Mouse (Mus musculus) hematopoietic stem cell, adult 5-6 weeks (primary cell): Measurements from ENCODE around the gene Ptpra. TPM values are rescaled to one million over a fixed set of nuclear protein-coding genes. Genes with fewer than 3 reads are reported as not detected.
"Not testable (repeated sequence)": the region's sequence is repeated elsewhere in the genome, so short reads cannot be mapped to it uniquely, and the experiment has no call there.

Experiments
- ATAC-seq, 2 experiments: fragments of 125-278 bp in 1 of 2; replicated peaks in 1 of 2; 2 replicates each; pipeline ENCODE4 v1.8.0; 2016 to 2017; ENCODE audit warnings: inconsistent platforms in 2 of 2, mild to moderate bottlenecking in 2 of 2, moderate number of reproducible peaks in 2 of 2, low read depth in 1 of 2, moderate TSS enrichment in 1 of 2; ENCODE audit not compliant: low FRiP score in 2 of 2, poor library complexity in 2 of 2, severe bottlenecking in 2 of 2, insufficient read depth in 1 of 2, low TSS enrichment in 1 of 2
- total RNA-seq: library from RNA; stranded (forward); fragments of 172-1452, 232-1000 nt; gene quantifications from 2 replicates; pipeline ENCODE4 v1.2.3, GENCODE M21; 2017

Gene Ptpra
- total RNA-seq, 1 experiment from 2014 or later, result 155 TPM

- no peak for ATAC-seq
These were observed 65.7 kb downstream of the Ptpra start for GRCm38 (mm10) chr2:130515791-130516190.

DNA sequence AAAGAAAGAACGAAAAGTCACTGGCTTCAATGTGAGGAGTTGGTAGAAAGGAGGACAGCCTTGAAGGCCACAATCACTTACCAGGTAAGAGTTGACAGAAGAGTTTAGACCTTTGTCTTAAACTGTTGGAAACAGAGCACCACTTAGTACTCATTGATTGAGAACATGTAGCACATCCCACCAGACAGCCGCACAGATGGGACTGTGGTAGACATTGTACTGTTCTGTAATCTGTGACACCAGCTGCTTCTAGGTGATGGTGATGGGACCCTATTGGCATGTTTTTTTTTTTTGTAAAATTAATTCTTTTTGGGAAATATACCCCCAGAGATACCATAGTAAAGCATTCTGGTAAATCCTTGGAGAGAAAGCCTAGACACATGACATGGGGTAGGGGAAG is 71.8 kb downstream of the Ptpra start:
- ATAC-seq, result no peak

DNA sequence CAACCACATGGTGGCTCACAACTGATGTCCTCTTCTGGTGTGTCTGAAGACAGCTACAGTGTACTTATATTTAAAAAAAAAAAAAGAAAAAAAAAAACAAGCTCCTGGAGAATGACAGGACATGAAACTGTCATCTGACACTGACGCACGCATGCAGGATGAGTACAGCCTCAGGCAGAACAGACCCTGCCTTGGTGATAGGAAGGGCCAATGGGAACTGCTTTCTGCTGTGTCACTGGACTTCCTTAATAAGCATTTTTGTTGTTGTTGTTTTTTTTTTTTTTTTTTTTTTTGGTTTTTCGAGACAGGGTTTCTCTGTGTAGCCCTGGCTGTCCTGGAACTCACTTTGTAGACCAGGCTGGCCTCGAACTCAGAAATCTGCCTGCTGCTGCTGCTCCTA is 75.4 kb downstream of the Ptpra start:
- not testable (repeated sequence) for ATAC-seq

DNA sequence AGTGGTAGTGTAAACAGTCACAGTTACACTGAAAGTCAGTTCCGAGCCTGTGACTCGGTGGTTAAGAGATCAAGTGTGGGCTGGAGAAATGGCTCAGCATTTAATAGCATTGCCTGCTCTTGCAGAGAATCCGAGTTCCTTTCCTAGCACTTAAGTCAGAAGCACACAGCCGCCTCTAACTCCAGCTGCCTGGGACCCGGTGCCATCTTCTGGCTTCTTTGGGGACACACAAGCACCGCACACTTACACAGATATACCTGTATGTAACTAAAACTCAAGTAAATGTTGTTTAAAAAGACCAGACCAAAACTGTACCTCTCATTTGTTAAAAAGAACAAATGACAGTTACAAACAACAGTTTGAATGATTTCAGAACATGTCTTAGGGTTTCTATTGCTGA is 78.4 kb downstream of the Ptpra start:
- no peak for ATAC-seq

- no peak for ATAC-seq
These were observed 79.2 kb downstream of the Ptpra start for GRCm38 (mm10) chr2:130529290-130529689.

- ATAC-seq, result no peak
These were observed 79.8 kb downstream of the Ptpra start for GRCm38 (mm10) chr2:130529925-130530324.

DNA sequence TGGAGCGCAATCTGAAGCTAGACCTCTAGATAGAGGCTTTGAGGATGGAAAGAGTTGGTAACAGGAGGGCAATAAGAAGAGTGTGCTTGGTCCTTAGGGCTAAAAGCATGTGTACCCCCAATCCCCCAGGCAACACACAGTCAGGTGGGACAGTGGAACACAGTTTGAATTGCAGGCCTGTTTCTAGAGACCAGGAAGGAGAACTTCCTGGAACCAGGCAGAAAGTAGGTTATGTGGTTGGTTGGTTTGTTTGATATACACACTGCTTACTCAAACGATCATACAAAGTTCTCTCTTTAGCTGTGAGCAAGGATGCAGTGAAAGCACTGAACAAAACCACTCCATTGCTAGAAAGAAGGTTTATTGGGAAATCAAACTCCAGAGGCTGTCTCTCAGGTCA is 82.1 kb downstream of the Ptpra start:
- ATAC-seq, result no peak

DNA sequence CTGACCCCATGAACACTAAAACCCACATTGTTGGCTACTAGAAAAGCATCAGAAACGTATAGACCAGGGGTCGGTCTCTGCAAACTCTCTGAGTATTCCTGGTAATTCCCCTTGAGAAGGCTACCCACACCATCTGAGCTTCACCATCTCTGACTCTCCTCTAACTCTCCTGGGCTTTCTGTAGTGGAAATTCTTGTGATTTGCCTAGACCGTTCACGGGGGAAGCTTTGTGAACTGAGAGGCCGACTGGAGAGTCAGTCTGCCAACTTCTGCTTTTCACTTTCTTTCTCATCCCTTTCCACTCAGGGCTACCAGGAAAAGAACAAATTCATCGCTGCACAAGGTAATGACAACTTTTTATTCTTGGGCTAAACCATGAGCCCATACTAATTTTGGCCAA is 84.9 kb downstream of the Ptpra start:
- ATAC-seq, result no peak

GRCm38 (mm10) chr2:130536890-130537289 is 86.8 kb downstream of the Ptpra start:
- ATAC-seq, result no peak

GRCm38 (mm10) chr2:130538876-130539546 is 88.9 kb downstream of the Ptpra start:
- ATAC-seq, result peak; percentile 33 to 57; a peak in 3 of 4 replicates

DNA sequence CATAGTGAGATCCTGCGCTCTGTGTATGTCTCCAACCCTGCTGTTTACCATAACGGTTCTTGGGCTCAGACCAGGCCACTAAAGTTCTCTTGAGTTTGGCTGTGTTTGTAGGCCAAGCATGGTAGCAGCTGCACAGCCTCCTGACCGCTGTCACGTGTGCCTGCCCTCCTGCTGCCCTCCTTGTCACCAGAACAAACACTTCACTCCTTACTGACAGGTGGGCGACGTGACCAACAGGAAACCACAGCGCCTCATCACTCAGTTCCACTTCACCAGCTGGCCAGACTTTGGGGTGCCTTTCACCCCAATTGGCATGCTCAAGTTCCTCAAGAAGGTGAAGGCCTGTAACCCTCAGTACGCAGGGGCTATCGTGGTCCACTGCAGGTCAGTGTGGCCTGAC is 90.2 kb downstream of the Ptpra start:
- ATAC-seq, result peak; percentile 44 to 65

- no peak for ATAC-seq
These were observed 96.9 kb downstream of the Ptpra start for GRCm38 (mm10) chr2:130546957-130547356.

- ATAC-seq, result no peak
These were observed 104.8 kb downstream of the Ptpra start for GRCm38 (mm10) chr2:130554841-130555240.

DNA sequence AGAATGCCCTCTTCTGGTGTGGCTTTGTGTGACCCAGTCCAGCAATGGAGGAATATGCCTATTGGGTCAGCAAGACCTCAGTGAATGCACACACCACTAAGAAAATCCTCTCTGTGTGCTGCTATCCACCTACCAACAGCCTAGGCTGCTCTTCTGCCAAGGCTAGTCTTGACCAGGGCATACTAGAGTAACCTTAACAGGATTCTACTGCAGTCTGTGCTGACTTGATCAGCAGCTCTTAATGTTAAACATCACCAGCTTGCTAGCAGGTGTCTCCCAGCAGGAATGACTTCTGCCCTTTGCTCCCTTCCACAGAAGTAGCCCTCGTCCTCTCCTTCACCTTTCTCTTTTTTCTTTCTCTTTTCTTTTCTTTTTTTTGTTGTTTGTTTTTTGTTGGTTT is 106.2 kb downstream of the Ptpra start:
- ATAC-seq, result no peak

- ATAC-seq, result 0 out of 4 replicates have a peak, but pooled peaks of 1 of the 2 experiments have one; percentile 25
These were observed 107.4 kb downstream of the Ptpra start for GRCm38 (mm10) chr2:130557462-130557861.

DNA sequence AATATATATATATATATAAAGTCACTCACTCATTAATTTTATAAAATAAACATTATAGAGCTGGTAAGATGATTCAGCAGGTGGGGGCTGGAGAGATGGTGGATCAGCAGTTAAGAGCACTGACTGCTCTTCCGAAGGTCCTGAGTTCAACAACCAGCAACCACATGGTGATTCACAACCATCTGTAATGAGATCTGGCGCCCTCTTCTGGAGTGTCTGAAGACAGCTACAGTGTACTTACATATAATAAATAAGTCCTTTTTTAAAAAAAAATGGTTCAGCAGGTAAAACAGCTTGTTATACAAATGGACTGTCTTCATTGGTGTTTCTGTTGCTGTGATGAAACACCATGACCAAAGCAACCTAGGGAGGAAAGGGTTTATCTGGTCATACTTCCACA is 107.9 kb downstream of the Ptpra start:
- ATAC-seq, result no peak

- ATAC-seq, result peak; percentile 97 to 98
These were observed 113.4 kb downstream of the Ptpra start, which contains the start of gene Mrps26 for GRCm38 (mm10) chr2:130563212-130564055. Gene Mrps26, plus strand, starts transcription at chr2:130563742.

GRCm38 (mm10) chr2:130564063-130564462 is 114.0 kb downstream of the Ptpra start:
- ATAC-seq, result peak in 1 of 2 experiments; percentile 2; a peak in 1 of 4 replicates
